Mouse (Mus musculus): ENCODE measurements around the gene Lmod1. TPM values are rescaled to one million over a fixed set of nuclear protein-coding genes. Genes with fewer than 3 reads are reported as not detected.

The Lmod1 gene
- total and polyA plus RNA-seq, 2 experiments from 2014 or later, result 0.24 TPM; not detected in 1

DNA sequence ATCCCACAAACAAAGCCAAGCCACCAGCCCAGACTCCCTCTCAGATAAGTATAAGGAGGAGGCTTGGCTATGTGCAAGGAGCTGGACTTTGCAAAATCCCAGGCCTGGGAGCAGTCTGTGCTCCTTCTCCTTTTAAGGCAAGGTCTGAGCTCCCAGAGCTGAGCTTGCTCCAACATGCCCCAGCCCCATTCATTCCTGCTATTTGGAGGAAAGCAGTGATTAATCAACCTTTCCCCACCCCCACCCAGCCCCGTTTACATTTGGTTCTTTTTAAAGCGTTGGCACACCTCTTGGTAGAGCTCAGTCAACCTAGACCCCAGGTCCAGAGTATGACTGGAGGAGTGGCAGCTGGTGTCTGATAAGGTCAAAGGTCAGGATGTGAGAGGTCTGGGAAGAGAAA lies 34.5 kb downstream of the Lmod1 start:
- no peaks in the 10 kb centered on the region for H3K9me3 ChIP-seq (ENCODE audit: low read length)
- DNase-seq (ENCODE audit: low spot score) (no peak), ATAC-seq (no peak)
- H3K27me3 ChIP-seq (ENCODE audit: insufficient read depth, low read length), result no peaks in the 10 kb centered on the region
- no peak for TF ChIP-seq CTCF (IDR thresholded peaks at IDR 0.05; ENCODE audit: low read depth)
- 15% methylated on average over 2 of the region's 2 CpGs for WGBS
- no peak overlapping the region for H3K27ac ChIP-seq
- no peak overlapping the region for H3K4me3 ChIP-seq (ENCODE audit: low read length)
- no peaks in the 10 kb centered on the region for H3K36me3 ChIP-seq (ENCODE audit: insufficient read depth, low read length)
- no peak overlapping the region for H3K9ac ChIP-seq (replicated peaks; ENCODE audit: low read length)
- no peaks in the 10 kb centered on the region for H3K4me1 ChIP-seq (ENCODE audit: insufficient read depth, low read length)
- no peak overlapping the region for H3K4me2 ChIP-seq (ENCODE audit: low read depth, low read length)

DNA sequence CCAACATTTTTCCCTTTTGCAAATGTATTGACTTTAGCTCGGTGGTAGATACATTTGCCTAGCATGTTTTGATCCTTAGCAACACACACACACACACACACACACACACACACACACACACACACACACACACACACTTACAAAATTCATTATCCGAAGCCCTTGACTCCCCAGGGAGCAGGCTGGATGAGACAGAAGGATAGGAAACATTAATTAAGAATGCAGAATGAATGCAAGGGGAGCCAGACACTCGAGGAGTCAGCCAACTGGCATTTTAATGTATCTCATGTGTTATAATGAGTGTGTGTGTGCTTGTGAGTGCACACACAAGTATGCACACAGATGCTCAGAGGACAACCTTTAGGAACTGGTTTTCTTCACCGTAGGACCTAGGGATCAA lies 36.9 kb downstream of the Lmod1 start:
- Histone ChIP-seq H3K9me3 (ENCODE audit: low read length) (no peaks in the 10 kb centered on the region), H3K4me1 (ENCODE audit: insufficient read depth, low read length) (no peaks in the 10 kb centered on the region), H3K27ac (no peak overlapping the region), H3K36me3 (ENCODE audit: insufficient read depth, low read length) (no peaks in the 10 kb centered on the region), H3K4me2 (ENCODE audit: low read depth, low read length) (no peak overlapping the region), H3K4me3 (ENCODE audit: low read length) (no peak overlapping the region), H3K9ac (replicated peaks; ENCODE audit: low read length) (no peak overlapping the region), H3K27me3 (ENCODE audit: insufficient read depth, low read length) (no peaks in the 10 kb centered on the region)
- no peak for TF ChIP-seq CTCF (IDR thresholded peaks at IDR 0.05; ENCODE audit: low read depth)
- 57% methylated on average over 4 of the region's 4 CpGs for WGBS
- DNase-seq (ENCODE audit: low spot score), result no peak
- ATAC-seq, result no peak

DNA sequence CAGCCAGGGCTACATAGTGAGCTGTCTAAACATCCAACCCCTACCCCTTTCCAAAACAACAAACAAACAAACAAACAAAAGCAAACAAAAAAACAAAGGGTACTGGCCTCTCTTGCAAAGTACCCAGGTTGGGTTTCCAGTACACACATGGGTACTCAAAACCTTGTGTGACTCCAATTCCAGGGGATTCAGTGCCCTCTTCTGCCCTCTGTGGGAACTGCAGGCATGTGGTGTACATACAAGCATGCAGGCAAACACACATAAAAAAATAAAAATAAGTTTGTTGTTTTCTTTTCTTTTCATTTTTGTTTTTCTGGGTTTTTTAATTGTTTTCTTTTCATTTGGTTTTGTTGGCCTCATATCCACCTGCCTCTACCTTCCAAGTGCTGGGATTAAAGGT lies 37.5 kb downstream of the Lmod1 start:
- Histone ChIP-seq H3K27me3 (ENCODE audit: insufficient read depth, low read length) (no peaks in the 10 kb centered on the region), H3K4me3 (ENCODE audit: low read length) (no peak overlapping the region), H3K9ac (replicated peaks; ENCODE audit: low read length) (no peak overlapping the region), H3K9me3 (ENCODE audit: low read length) (no peaks in the 10 kb centered on the region), H3K4me2 (ENCODE audit: low read depth, low read length) (no peak overlapping the region), H3K36me3 (ENCODE audit: insufficient read depth, low read length) (no peaks in the 10 kb centered on the region), H3K27ac (no peak overlapping the region), H3K4me1 (ENCODE audit: insufficient read depth, low read length) (no peaks in the 10 kb centered on the region)
- ATAC-seq, result no peak
- 0 out of 2 replicates have a peak, but pooled peaks have one; percentile 14 for TF ChIP-seq CTCF (IDR thresholded peaks at IDR 0.05; ENCODE audit: low read depth)
- no peak for DNase-seq (ENCODE audit: low spot score)

DNA sequence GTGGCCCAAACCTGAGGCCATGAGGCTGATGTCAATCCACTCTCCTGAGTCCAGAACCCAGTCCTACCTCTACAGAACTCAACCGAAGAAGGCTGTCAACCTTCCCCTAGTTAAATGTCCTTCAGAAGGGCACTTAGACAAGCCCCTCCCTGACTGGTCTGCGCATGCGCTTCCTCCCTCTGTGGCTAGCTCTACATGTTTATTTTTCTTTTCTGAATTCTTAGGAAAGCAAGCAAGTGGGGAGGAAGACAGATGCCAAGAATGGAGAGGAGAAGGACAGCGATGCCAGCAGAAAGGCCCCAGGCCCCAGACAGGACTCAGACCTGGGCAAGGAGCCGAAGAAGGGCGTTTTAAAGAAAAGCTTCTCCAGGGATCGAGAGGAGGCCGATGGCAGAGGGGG lies 38.8 kb downstream of the Lmod1 start:
- H3K27me3 ChIP-seq (ENCODE audit: insufficient read depth, low read length), result no peaks in the 10 kb centered on the region
- ATAC-seq, result no peak
- H3K36me3 ChIP-seq (ENCODE audit: insufficient read depth, low read length), result no peaks in the 10 kb centered on the region
- DNase-seq (ENCODE audit: low spot score), result no peak
- 85% methylated on average over 8 of the region's 8 CpGs for WGBS
- no peak overlapping the region for H3K9ac ChIP-seq (replicated peaks; ENCODE audit: low read length)
- no peak overlapping the region for H3K4me2 ChIP-seq (ENCODE audit: low read depth, low read length)
- H3K4me1 ChIP-seq (ENCODE audit: insufficient read depth, low read length), result no peaks in the 10 kb centered on the region
- H3K4me3 ChIP-seq (ENCODE audit: low read length), result no peak overlapping the region
- no peak overlapping the region for H3K27ac ChIP-seq
- H3K9me3 ChIP-seq (ENCODE audit: low read length), result no peaks in the 10 kb centered on the region
- no peak for TF ChIP-seq CTCF (IDR thresholded peaks at IDR 0.05; ENCODE audit: low read depth)

- Histone ChIP-seq H3K9me3 (ENCODE audit: low read length) (no peaks in the 10 kb centered on the region), H3K27ac (no peak overlapping the region), H3K4me3 (ENCODE audit: low read length) (no peak overlapping the region), H3K4me1 (ENCODE audit: insufficient read depth, low read length) (peaks cover 5% of the 10 kb centered on the region; the same call in 1 of the 2 replicates), H3K4me2 (ENCODE audit: low read depth, low read length) (no peak overlapping the region), H3K36me3 (ENCODE audit: insufficient read depth, low read length) (no peaks in the 10 kb centered on the region), H3K27me3 (ENCODE audit: insufficient read depth, low read length) (no peaks in the 10 kb centered on the region), H3K9ac (replicated peaks; ENCODE audit: low read length) (no peak overlapping the region)
- DNase-seq (ENCODE audit: low spot score) (no peak), ATAC-seq (no peak)
- TF ChIP-seq CTCF (IDR thresholded peaks at IDR 0.05; ENCODE audit: low read depth), result no peak
These were observed 41.8 kb downstream of the Lmod1 start for GRCm38 (mm10) chr1:135366380-135366779.

GRCm38 (mm10) chr1:135367005-135367404 lies 42.4 kb downstream of the Lmod1 start:
- Histone ChIP-seq H3K4me1 (ENCODE audit: insufficient read depth, low read length) (peaks cover 5% of the 10 kb centered on the region), H3K9ac (replicated peaks; ENCODE audit: low read length) (no peak overlapping the region), H3K27ac (no peak overlapping the region), H3K36me3 (ENCODE audit: insufficient read depth, low read length) (no peaks in the 10 kb centered on the region), H3K4me3 (ENCODE audit: low read length) (no peak overlapping the region), H3K9me3 (ENCODE audit: low read length) (no peaks in the 10 kb centered on the region), H3K4me2 (ENCODE audit: low read depth, low read length) (no peak overlapping the region), H3K27me3 (ENCODE audit: insufficient read depth, low read length) (no peaks in the 10 kb centered on the region)
- no peak for ATAC-seq
- WGBS, result 81% methylated on average over 7 of the region's 7 CpGs
- DNase-seq (ENCODE audit: low spot score), result no peak
- no peak for TF ChIP-seq CTCF (IDR thresholded peaks at IDR 0.05; ENCODE audit: low read depth)

DNA sequence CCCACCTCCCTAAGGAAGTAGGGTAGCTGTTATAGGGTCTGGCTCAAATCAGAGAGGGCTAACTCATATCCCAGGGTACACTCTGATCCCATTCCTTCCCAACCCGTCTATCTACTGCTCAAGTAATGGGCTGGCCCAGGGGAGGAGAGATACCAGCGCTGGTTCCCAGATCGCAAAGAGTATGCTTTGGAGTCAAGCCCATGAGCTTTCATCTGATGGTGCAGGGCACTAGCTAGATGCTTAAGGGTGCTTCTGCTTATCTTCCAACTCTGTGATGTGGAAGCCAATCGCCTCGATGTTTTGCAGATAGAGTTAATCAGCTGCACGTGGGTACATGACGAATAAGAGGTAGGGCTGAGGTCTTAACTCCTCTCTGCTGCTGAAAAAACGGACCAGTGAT lies 43.0 kb downstream of the Lmod1 start:
- no peak overlapping the region; the same call in 1 of the 2 replicates for H3K9ac ChIP-seq (replicated peaks; ENCODE audit: low read length)

More for the DNA sequence above, 43.0 kb downstream of the Lmod1 start:
- DNase-seq (ENCODE audit: low spot score) (no peak), ATAC-seq (no peak)
- H3K27me3 ChIP-seq (ENCODE audit: insufficient read depth, low read length), result no peaks in the 10 kb centered on the region
- 74% methylated on average over 8 of the region's 8 CpGs for WGBS
- H3K4me2 ChIP-seq (ENCODE audit: low read depth, low read length), result peak overlapping the region; percentile 92; the same call in 1 of the 2 replicates
- H3K9me3 ChIP-seq (ENCODE audit: low read length), result no peaks in the 10 kb centered on the region
- no peak overlapping the region for H3K27ac ChIP-seq
- H3K4me1 ChIP-seq (ENCODE audit: insufficient read depth, low read length), result peaks cover 10% of the 10 kb centered on the region
- TF ChIP-seq CTCF (IDR thresholded peaks at IDR 0.05; ENCODE audit: low read depth), result no peak
- H3K36me3 ChIP-seq (ENCODE audit: insufficient read depth, low read length), result no peaks in the 10 kb centered on the region
- no peak overlapping the region for H3K4me3 ChIP-seq (ENCODE audit: low read length)
